8 mouse cellular contexts compared by ENCODE assay signal in the genomic region with DNA sequence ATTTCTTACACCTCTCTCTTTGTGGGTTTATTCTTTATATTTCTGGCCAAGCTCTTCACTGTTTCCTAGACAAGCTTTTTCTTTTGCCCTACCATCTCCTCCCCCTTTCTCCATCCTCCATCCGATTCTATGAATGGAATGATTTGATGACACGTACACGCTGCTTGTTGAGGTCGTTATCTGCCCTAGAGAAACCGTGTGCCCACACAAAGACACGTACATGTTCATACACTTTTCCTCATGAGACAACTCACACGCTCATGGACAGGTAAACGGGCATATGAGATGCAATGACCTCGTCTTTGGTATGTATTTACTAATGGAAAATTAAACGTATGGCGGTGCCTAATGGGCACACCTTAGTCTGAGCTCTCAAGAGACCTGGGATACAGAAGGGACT. TPM values are rescaled to one million over a fixed set of nuclear protein-coding genes. Genes with fewer than 3 reads are reported as not detected.
DNase-seq lines count a peak whose midpoint lies in the region; ATAC-seq and TF ChIP-seq lines count a peak whose summit lies in the region.

No protein-coding gene starts in this region.

- peak overlapping the region; percentile 88; the same call in 1 of the 2 replicates for H3K27ac ChIP-seq in kidney, embryonic 15.5 days
- H3K27ac ChIP-seq in cortical plate, adult 2 months (ENCODE audit: insufficient read depth, low read length), result no peak overlapping the region
- H3K27ac ChIP-seq in hindbrain, embryonic 15.5 days (replicated peaks), result peak overlapping the region; percentile 93
- peak overlapping the region; percentile 95 for H3K27ac ChIP-seq in midbrain, embryonic 16.5 days (ENCODE audit: low read length)

- 75% methylated on average over 11 of the region's 11 CpGs for WGBS in kidney, embryonic 15.5 days
- 67% methylated on average over 11 of the region's 11 CpGs for WGBS in hindbrain, embryonic 15.5 days
- 64% methylated on average over 11 of the region's 11 CpGs for WGBS in midbrain, embryonic 16.5 days

- peak overlapping the region; percentile 71 for H3K9ac ChIP-seq in kidney, embryonic 15.5 days
- peak overlapping the region; percentile 84 for H3K9ac ChIP-seq in hindbrain, embryonic 15.5 days
- H3K9ac ChIP-seq in midbrain, embryonic 16.5 days (ENCODE audit: low read depth, low read length), result peak overlapping the region; percentile 92; the same call in 1 of the 2 replicates

- TF ChIP-seq CTCF in cortical plate, adult 2 months (IDR thresholded peaks at IDR 0.05; ENCODE audit: extremely low read depth, insufficient read depth, low read length), result no peak

- peaks cover 10% of the 10 kb centered on the region for H3K36me3 ChIP-seq in kidney, embryonic 15.5 days
- 0 out of 2 replicates have a peak, but pooled peaks cover 2% of the 10 kb centered on the region for H3K36me3 ChIP-seq in hindbrain, embryonic 15.5 days
- H3K36me3 ChIP-seq in midbrain, embryonic 16.5 days (ENCODE audit: control insufficient read depth, insufficient read depth, low read length), result no peaks in the 10 kb centered on the region

- no peaks in the 10 kb centered on the region for H3K27me3 ChIP-seq in kidney, embryonic 15.5 days
- no peaks in the 10 kb centered on the region for H3K27me3 ChIP-seq in hindbrain, embryonic 15.5 days
- no peaks in the 10 kb centered on the region for H3K27me3 ChIP-seq in midbrain, embryonic 16.5 days (ENCODE audit: control insufficient read depth, insufficient read depth, low read depth, low read length)

- no peak for DNase-seq in kidney, postnatal 25 days
- no peak for DNase-seq in yolk sac, embryonic 10.5 days (ENCODE audit: low spot score)
- DNase-seq in layer of hippocampus, postnatal 10 days (ENCODE audit: low spot score in 2 of 2), result no peak
- no peak for DNase-seq in adrenal gland, adult 2 months

- TF ChIP-seq POLR2A in cortical plate, adult 2 months (IDR thresholded peaks at IDR 0.05; ENCODE audit: extremely low read depth, insufficient read depth, low read length), result no peak

- no peaks in the 10 kb centered on the region for H3K9me3 ChIP-seq in kidney, embryonic 15.5 days (replicated peaks)
- H3K9me3 ChIP-seq in hindbrain, embryonic 15.5 days, result no peaks in the 10 kb centered on the region
- no peaks in the 10 kb centered on the region for H3K9me3 ChIP-seq in midbrain, embryonic 16.5 days (replicated peaks; ENCODE audit: control insufficient read depth, low read length, poor library complexity, severe bottlenecking)

- H3K4me2 ChIP-seq in kidney, embryonic 15.5 days, result peak overlapping the region; percentile 54
- peak overlapping the region; percentile 61 for H3K4me2 ChIP-seq in hindbrain, embryonic 15.5 days
- H3K4me2 ChIP-seq in midbrain, embryonic 16.5 days (ENCODE audit: low read length), result peak overlapping the region; percentile 56

- 0 out of 2 replicates have a peak, but pooled peaks have one; percentile 4 for ATAC-seq in kidney, embryonic 15.5 days (replicated peaks; ENCODE audit: low FRiP score)
- peak; percentile 49 for ATAC-seq in hindbrain, embryonic 15.5 days (ENCODE audit: low FRiP score, low read depth)
- ATAC-seq in midbrain, embryonic 16.5 days, result peak; percentile 44

- H3K4me3 ChIP-seq in kidney, embryonic 15.5 days (replicated peaks), result peak overlapping the region; percentile 77
- H3K4me3 ChIP-seq in cortical plate, adult 2 months (ENCODE audit: insufficient read depth, low read length), result peak overlapping the region; percentile 61
- peak overlapping the region; percentile 86 for H3K4me3 ChIP-seq in hindbrain, embryonic 15.5 days
- H3K4me3 ChIP-seq in midbrain, embryonic 16.5 days (ENCODE audit: low read depth, low read length), result peak overlapping the region; percentile 71

- peaks cover 10% of the 10 kb centered on the region for H3K4me1 ChIP-seq in kidney, embryonic 15.5 days
- peaks cover 2% of the 10 kb centered on the region; the same call in 1 of the 2 replicates for H3K4me1 ChIP-seq in cortical plate, adult 2 months (ENCODE audit: control insufficient read depth, insufficient read depth, low read length)
- peaks cover 10% of the 10 kb centered on the region for H3K4me1 ChIP-seq in hindbrain, embryonic 15.5 days (replicated peaks)
- H3K4me1 ChIP-seq in midbrain, embryonic 16.5 days (ENCODE audit: control insufficient read depth, insufficient read depth, low read length), result peaks cover 10% of the 10 kb centered on the region; the same call in 1 of the 2 replicates

RNA-seq across cellular contexts. Expression of gene Borcs7, which starts 0.7 kb away (rescaled TPM):
- polyA plus RNA-seq in kidney, embryonic 15.5 days (2015; fragmentation: Nextera tagmentation; extraction: Ambion mirVana), result 17.5 and 17.9 TPM in 2 replicates
- 19.2 and 21.2 TPM in 2 replicates for polyA plus RNA-seq in cortical plate, adult 2 months (2012; rRNA removed)
- polyA plus RNA-seq in hindbrain, embryonic 15.5 days (2015; fragmentation: Nextera tagmentation; extraction: Ambion mirVana), result 23.2 and 25.6 TPM in 2 replicates
- polyA plus RNA-seq in midbrain, embryonic 16.5 days (2015; fragmentation: Nextera tagmentation; extraction: Ambion mirVana), result 24.6 and 27.6 TPM in 2 replicates
- total RNA-seq in layer of hippocampus, postnatal 10 days (2021), result 10 to 100 TPM; 16.7 to 20.1 TPM
- total RNA-seq in adrenal gland, adult 2 months (2021), result 10 to 100 TPM; 13.5 to 14.5 TPM
- 2.3 and 2.9 TPM in 2 replicates for polyA plus RNA-seq in adrenal gland, adult 2 months (2012; rRNA removed)

RNA-seq across cellular contexts. Expression of gene As3mt, which starts 16.9 kb away (rescaled TPM):
- 45.6 and 47.0 TPM in 2 replicates for polyA plus RNA-seq in kidney, embryonic 15.5 days (2015; fragmentation: Nextera tagmentation; extraction: Ambion mirVana)
- 15.5 and 15.8 TPM in 2 replicates for polyA plus RNA-seq in cortical plate, adult 2 months (2012; rRNA removed)
- polyA plus RNA-seq in hindbrain, embryonic 15.5 days (2015; fragmentation: Nextera tagmentation; extraction: Ambion mirVana), result 37.6 and 39.6 TPM in 2 replicates
- 35.6 and 38.1 TPM in 2 replicates for polyA plus RNA-seq in midbrain, embryonic 16.5 days (2015; fragmentation: Nextera tagmentation; extraction: Ambion mirVana)
- total RNA-seq in layer of hippocampus, postnatal 10 days (2021), result 10 to 100 TPM; 13.4 to 16.7 TPM
- total RNA-seq in adrenal gland, adult 2 months (2021), result 10 to 100 TPM; 89.0 to 94.8 TPM
- 11.3 and 14.3 TPM in 2 replicates for polyA plus RNA-seq in adrenal gland, adult 2 months (2012; rRNA removed)

RNA-seq across cellular contexts. Expression of gene Cyp17a1, which starts 17.4 kb away (rescaled TPM):
- polyA plus RNA-seq in kidney, embryonic 15.5 days (2015; fragmentation: Nextera tagmentation; extraction: Ambion mirVana), result 0.12 and 0.79 TPM in 2 replicates
- polyA plus RNA-seq in cortical plate, adult 2 months (2012; rRNA removed), result 0.04 TPM in 1 of 2 replicates, not detected in the other
- polyA plus RNA-seq in hindbrain, embryonic 15.5 days (2015; fragmentation: Nextera tagmentation; extraction: Ambion mirVana), result not detected in 2 replicates
- not detected in 2 replicates for polyA plus RNA-seq in midbrain, embryonic 16.5 days (2015; fragmentation: Nextera tagmentation; extraction: Ambion mirVana)
- total RNA-seq in layer of hippocampus, postnatal 10 days (2021), result not detected
- total RNA-seq in adrenal gland, adult 2 months (2021), result 1 to 10 TPM; 1.7 to 3.0 TPM
- 0.18 and 0.19 TPM in 2 replicates for polyA plus RNA-seq in adrenal gland, adult 2 months (2012; rRNA removed)
